Mouse (Mus musculus) intestine, embryonic 14.5 days (tissue): ENCODE data around the gene Kif6. TPM values are rescaled to one million over a fixed set of nuclear protein-coding genes. Genes with fewer than 3 reads are reported as not detected.
A peak's percentile ranks its signal among the peaks of the same experiment; 100 is the strongest.

Experiments used
- ATAC-seq: fragments of 200-750 bp; cut with Nextera tagmentation; replicated peaks from 2 replicates; pipeline ENCODE4 v1.8.0; 2017; ENCODE audit warnings: low read depth, moderate number of reproducible peaks, moderate TSS enrichment, moderate library complexity; ENCODE audit not compliant: low FRiP score, low TSS enrichment
- DNase-seq: peaks from one replicate; pipeline ENCODE4 v3.0.0-alpha.2; 2018; ENCODE audit warnings: low spot score
- H3K27ac ChIP-seq: fragments of 300-500 bp; sonication (generic); 2 replicates; pipeline ENCODE4 v1.5.1; 2014; ENCODE audit warnings: low read depth, mild to moderate bottlenecking, control low read depth
- H3K27me3 ChIP-seq: fragments of 300-500 bp; sonication (generic); replicated peaks from 2 replicates; pipeline ENCODE4 v1.6.1; 2014; ENCODE audit warnings: low read length, control low read depth; ENCODE audit not compliant: control insufficient read depth, insufficient read depth
- H3K36me3 ChIP-seq: fragments of 300-500 bp; sonication (generic); 2 replicates; pipeline ENCODE4 v1.6.1; 2014; ENCODE audit warnings: low read length, control low read depth; ENCODE audit not compliant: control insufficient read depth, insufficient read depth
- H3K4me1 ChIP-seq: fragments of 300-500 bp; sonication (generic); replicated peaks from 2 replicates; pipeline ENCODE4 v1.6.1; 2014; ENCODE audit warnings: low read length, control low read depth, mixed read lengths; ENCODE audit not compliant: control insufficient read depth, insufficient read depth
- H3K4me2 ChIP-seq: fragments of 300-500 bp; sonication (generic); 2 replicates; pipeline ENCODE4 v1.6.1; 2014; ENCODE audit warnings: low read length
- H3K4me3 ChIP-seq: fragments of 300-500 bp; sonication (generic); 2 replicates; pipeline ENCODE4 v1.5.1; 2014; ENCODE audit warnings: low read depth, low read length, control low read depth, mixed read lengths
- H3K9ac ChIP-seq: fragments of 300-500 bp; sonication (generic); 2 replicates; pipeline ENCODE4 v1.6.1; 2014; ENCODE audit warnings: mild to moderate bottlenecking, low read length
- H3K9me3 ChIP-seq: fragments of 300-500 bp; sonication (generic); 2 replicates; pipeline ENCODE4 v1.6.1; 2016; ENCODE audit warnings: low read length, control low read depth; ENCODE audit not compliant: control insufficient read depth
- WGBS: fragments of 180-500 bp; shearing (Covaris S2); extraction: QIAGEN DNeasy Blood & Tissue Kit; methylation state at CpG from one replicate; pipeline ENCODE4 v1.1.7; 2014; 5-methylcytosine and 5-hydroxymethylcytosine counted together
- polyA plus RNA-seq: library from polyadenylated mRNA; unstranded; fragments of >200 nt; fragmentation: Nextera tagmentation; extraction: Ambion mirVana; gene quantifications from 2 replicates; pipeline ENCODE4 v1.2.1, GENCODE M21; 2014

Kif6 gene
- polyA plus RNA-seq, 1 experiment from 2014 or later = 1.7 TPM

GRCm38 (mm10) chr17:49831745-49832144, 216.8 kb downstream of the Kif6 start:
- H3K4me3 ChIP-seq = no peak overlapping the region
- H3K4me2 ChIP-seq = no peak overlapping the region
- H3K4me1 ChIP-seq = no peaks in the 10 kb centered on the region
- 62% methylated on average over 3 of the region's 3 CpGs for WGBS
- no peak overlapping the region for H3K27ac ChIP-seq
- H3K9me3 ChIP-seq = no peaks in the 10 kb centered on the region
- DNase-seq (no peak), ATAC-seq (no peak)
- no peaks in the 10 kb centered on the region for H3K36me3 ChIP-seq
- no peaks in the 10 kb centered on the region for H3K27me3 ChIP-seq
- no peak overlapping the region for H3K9ac ChIP-seq

GRCm38 (mm10) chr17:49834044-49834545, 219.2 kb downstream of the Kif6 start:
- 80% methylated on average over 5 of the region's 5 CpGs for WGBS

GRCm38 (mm10) chr17:49837417-49837816, 222.5 kb downstream of the Kif6 start:
- H3K9me3 ChIP-seq = no peaks in the 10 kb centered on the region
- no peak overlapping the region for H3K27ac ChIP-seq
- no peak overlapping the region for H3K4me3 ChIP-seq
- ATAC-seq (no peak), DNase-seq (no peak)
- H3K4me1 ChIP-seq = no peaks in the 10 kb centered on the region
- no peaks in the 10 kb centered on the region for H3K36me3 ChIP-seq
- no peak overlapping the region for H3K9ac ChIP-seq
- no peak overlapping the region for H3K4me2 ChIP-seq
- H3K27me3 ChIP-seq = no peaks in the 10 kb centered on the region
- WGBS = 65% methylated on average over 5 of the region's 5 CpGs

More at GRCm38 (mm10) chr17:49834044-49834545, 219.2 kb downstream of the Kif6 start:
- Histone ChIP-seq H3K27ac (no peak overlapping the region), H3K4me1 (no peaks in the 10 kb centered on the region), H3K4me3 (no peak overlapping the region), H3K9ac (no peak overlapping the region), H3K4me2 (no peak overlapping the region), H3K27me3 (no peaks in the 10 kb centered on the region), H3K36me3 (no peaks in the 10 kb centered on the region), H3K9me3 (no peaks in the 10 kb centered on the region)
- DNase-seq (no peak), ATAC-seq (no peak)

GRCm38 (mm10) chr17:49839243-49839642, 224.3 kb downstream of the Kif6 start:
- no peak overlapping the region for H3K27ac ChIP-seq
- H3K36me3 ChIP-seq = no peaks in the 10 kb centered on the region
- DNase-seq (no peak), ATAC-seq (no peak)
- no peaks in the 10 kb centered on the region for H3K27me3 ChIP-seq
- H3K9me3 ChIP-seq = no peaks in the 10 kb centered on the region
- WGBS = 68% methylated on average over 3 of the region's 3 CpGs
- no peak overlapping the region for H3K4me2 ChIP-seq
- no peaks in the 10 kb centered on the region for H3K4me1 ChIP-seq
- H3K9ac ChIP-seq = no peak overlapping the region
- no peak overlapping the region for H3K4me3 ChIP-seq

- Histone ChIP-seq H3K4me3 (no peak overlapping the region), H3K27me3 (no peaks in the 10 kb centered on the region), H3K36me3 (no peaks in the 10 kb centered on the region), H3K27ac (no peak overlapping the region), H3K4me1 (no peaks in the 10 kb centered on the region; the same call in 1 of the 2 replicates), H3K9me3 (no peaks in the 10 kb centered on the region), H3K4me2 (no peak overlapping the region), H3K9ac (no peak overlapping the region)
- ATAC-seq = no peak
- DNase-seq = no peak
- WGBS = 32% methylated on average over 3 of the region's 3 CpGs
Measured at GRCm38 (mm10) chr17:49851210-49851609, 236.3 kb downstream of the Kif6 start.

GRCm38 (mm10) chr17:49852183-49852582, 237.2 kb downstream of the Kif6 start:
- H3K9me3 ChIP-seq = no peaks in the 10 kb centered on the region
- DNase-seq (no peak), ATAC-seq (no peak)
- H3K27me3 ChIP-seq = no peaks in the 10 kb centered on the region
- H3K9ac ChIP-seq = no peak overlapping the region
- H3K4me3 ChIP-seq = no peak overlapping the region
- no peak overlapping the region for H3K4me2 ChIP-seq
- WGBS = 73% methylated on average over 3 of the region's 3 CpGs
- no peak overlapping the region for H3K27ac ChIP-seq
- H3K36me3 ChIP-seq = no peaks in the 10 kb centered on the region
- H3K4me1 ChIP-seq = no peaks in the 10 kb centered on the region; the same call in 1 of the 2 replicates

- no peaks in the 10 kb centered on the region for H3K36me3 ChIP-seq
- no peak for DNase-seq
- no peaks in the 10 kb centered on the region for H3K9me3 ChIP-seq
- whole genome bisulfite sequencing = 17% methylated on average over 4 of the region's 4 CpGs
- ATAC-seq = peak; percentile 23; the same call in 1 of the 2 replicates
- no peaks in the 10 kb centered on the region for H3K27me3 ChIP-seq
- H3K4me3 ChIP-seq = no peak overlapping the region
- no peak overlapping the region for H3K4me2 ChIP-seq
- H3K9ac ChIP-seq = no peak overlapping the region
- no peaks in the 10 kb centered on the region; the same call in 1 of the 2 replicates for H3K4me1 ChIP-seq
- no peak overlapping the region for H3K27ac ChIP-seq
Measured at GRCm38 (mm10) chr17:49855785-49856184, 240.8 kb downstream of the Kif6 start.

GRCm38 (mm10) chr17:49860057-49860816, 245.3 kb downstream of the Kif6 start:
- no peak for ATAC-seq
- no peak overlapping the region for H3K4me2 ChIP-seq
- no peaks in the 10 kb centered on the region for H3K27me3 ChIP-seq
- H3K36me3 ChIP-seq = no peaks in the 10 kb centered on the region
- H3K9me3 ChIP-seq = no peaks in the 10 kb centered on the region
- no peak overlapping the region for H3K4me3 ChIP-seq
- no peak for DNase-seq
- no peak overlapping the region for H3K27ac ChIP-seq
- H3K9ac ChIP-seq = no peak overlapping the region
- WGBS = 87% methylated on average over 10 of the region's 10 CpGs
- peaks cover 2% of the 10 kb centered on the region for H3K4me1 ChIP-seq

GRCm38 (mm10) chr17:49863597-49863996, 248.7 kb downstream of the Kif6 start:
- no peaks in the 10 kb centered on the region for H3K9me3 ChIP-seq
- WGBS = 55% methylated on average over 5 of the region's 5 CpGs

More at GRCm38 (mm10) chr17:49863597-49863996, 248.7 kb downstream of the Kif6 start:
- DNase-seq (no peak), ATAC-seq (no peak)
- Histone ChIP-seq H3K4me1 (peaks cover 2% of the 10 kb centered on the region), H3K4me3 (no peak overlapping the region), H3K4me2 (no peak overlapping the region), H3K36me3 (no peaks in the 10 kb centered on the region), H3K27ac (no peak overlapping the region), H3K27me3 (no peaks in the 10 kb centered on the region), H3K9ac (no peak overlapping the region)
